In genomic region chr12:101948801-101949200, GRCm38 (mm10) we compare ENCODE assay signal across 19 mouse cellular contexts. TPM values are rescaled to one million over a fixed set of nuclear protein-coding genes. Genes with fewer than 3 reads are reported as not detected.
A peak's percentile ranks its signal among the peaks of the same experiment; 100 is the strongest.
DNase-seq lines count a peak whose midpoint lies in the region; ATAC-seq and TF ChIP-seq lines count a peak whose summit lies in the region.
"Had no signal": no experiment of that assay in that cellular context is flagged by ENCODE, and none has a peak within 500 bp of the region (broad histone marks: within the 10 kb centered on the region; RNA-seq: fewer than 3 reads in every experiment).

No protein-coding gene starts in this region.

- TF ChIP-seq POLR2A in olfactory bulb, adult 2 months (IDR thresholded peaks at IDR 0.05; ENCODE audit: insufficient read depth, low read depth, low read length): no peak

- ATAC-seq in kidney, embryonic 16.5 days (ENCODE audit: low FRiP score, low TSS enrichment): no peak
- ATAC-seq: activated CD4-positive, CD25-positive, alpha-beta regulatory T cell, adult 4 months; forebrain, embryonic 16.5 days; Patski had no signal

- DNase-seq in heart, adult 18-20 months: peak; percentile 11 to 20
- DNase-seq in heart, embryonic 10.5 days (ENCODE audit: low spot score): no peak
- peak; percentile 15 for DNase-seq in kidney, postnatal 10 days
- DNase-seq in adipocyte (ENCODE audit: low spot score): peak; percentile 54
- DNase-seq: adrenal gland, adult 8-10 months; cerebellum, adult 11 months; cerebellum, adult 9-10 months; cerebellum, postnatal 25 days; gastrocnemius, postnatal 14 days had no signal

- TF ChIP-seq CTCF in olfactory bulb, adult 2 months (IDR thresholded peaks at IDR 0.05; ENCODE audit: insufficient read depth, low read depth, low read length): no peak

- H3K9me3 ChIP-seq in heart, embryonic 10.5 days: no peaks in the 10 kb centered on the region
- no peaks in the 10 kb centered on the region for H3K9me3 ChIP-seq in kidney, embryonic 16.5 days (ENCODE audit: low read length)
- H3K9me3 ChIP-seq: embryonic facial prominence, embryonic 12.5 days; forebrain, embryonic 12.5 days; heart, embryonic 15.5 days; hindbrain, embryonic 15.5 days had no signal

- no peaks in the 10 kb centered on the region for H3K4me1 ChIP-seq in heart, embryonic 10.5 days
- no peaks in the 10 kb centered on the region for H3K4me1 ChIP-seq in kidney, embryonic 16.5 days (ENCODE audit: insufficient read depth, low read length)
- H3K4me1 ChIP-seq in olfactory bulb, adult 2 months (ENCODE audit: control insufficient read depth, insufficient read depth, low read length): peaks cover 13% of the 10 kb centered on the region
- H3K4me1 ChIP-seq: embryonic facial prominence, embryonic 12.5 days; forebrain, embryonic 12.5 days; heart, embryonic 15.5 days; hindbrain, embryonic 15.5 days had no signal

- peaks cover 31% of the 10 kb centered on the region for H3K36me3 ChIP-seq in heart, embryonic 10.5 days
- peaks cover 27% of the 10 kb centered on the region for H3K36me3 ChIP-seq in kidney, embryonic 16.5 days (ENCODE audit: insufficient read depth, low read length)

- 68% methylated on average over 4 of the region's 4 CpGs for WGBS in heart, embryonic 10.5 days
- 64% methylated on average over 4 of the region's 4 CpGs for WGBS in kidney, embryonic 16.5 days
- WGBS in olfactory bulb, adult 2 months: 52% methylated on average over 4 of the region's 4 CpGs

- H3K27ac ChIP-seq in heart, embryonic 10.5 days: no peak overlapping the region
- H3K27ac ChIP-seq in kidney, embryonic 16.5 days (ENCODE audit: low read length): no peak overlapping the region
- peak overlapping the region; percentile 85 for H3K27ac ChIP-seq in olfactory bulb, adult 2 months (ENCODE audit: insufficient read depth, low read depth, low read length)
- H3K27ac ChIP-seq: embryonic facial prominence, embryonic 12.5 days; forebrain, embryonic 12.5 days; heart, embryonic 15.5 days; hindbrain, embryonic 15.5 days had no signal

- no peaks in the 10 kb centered on the region for H3K27me3 ChIP-seq in heart, embryonic 10.5 days (ENCODE audit: insufficient read depth, poor library complexity, severe bottlenecking)
- H3K27me3 ChIP-seq in kidney, embryonic 16.5 days (ENCODE audit: insufficient read depth, low read length): no peaks in the 10 kb centered on the region
- H3K27me3 ChIP-seq: CH12.LX; embryonic facial prominence, embryonic 12.5 days; forebrain, embryonic 12.5 days; heart, embryonic 15.5 days; hindbrain, embryonic 15.5 days; Patski had no signal

- H3K9ac ChIP-seq in kidney, embryonic 16.5 days (replicated peaks; ENCODE audit: low read length): no peak overlapping the region
- H3K9ac ChIP-seq: embryonic facial prominence, embryonic 12.5 days; forebrain, embryonic 12.5 days; heart, embryonic 15.5 days; hindbrain, embryonic 15.5 days had no signal

- H3K4me2 ChIP-seq in kidney, embryonic 16.5 days (replicated peaks; ENCODE audit: low read depth, low read length): no peak overlapping the region
- H3K4me2 ChIP-seq: embryonic facial prominence, embryonic 12.5 days; forebrain, embryonic 12.5 days; heart, embryonic 15.5 days; hindbrain, embryonic 15.5 days had no signal

- no peak overlapping the region for H3K4me3 ChIP-seq in heart, embryonic 10.5 days
- H3K4me3 ChIP-seq in kidney, embryonic 16.5 days (ENCODE audit: low read length): no peak overlapping the region
- H3K4me3 ChIP-seq in olfactory bulb, adult 2 months (ENCODE audit: insufficient read depth, low read depth, low read length): no peak overlapping the region
- H3K4me3 ChIP-seq: embryonic facial prominence, embryonic 12.5 days; forebrain, embryonic 12.5 days; heart, embryonic 15.5 days; hindbrain, embryonic 15.5 days had no signal

RNA-seq across cellular contexts. Expression of gene Atxn3, which starts 9.2 kb away (rescaled TPM):
- total RNA-seq in heart, adult 18-20 months (2021): 1 to 10 TPM; 7.5 to 7.9 TPM
- polyA plus RNA-seq in heart, embryonic 10.5 days (2016; fragmentation: Nextera tagmentation; extraction: Ambion mirVana): 8.1 and 8.4 TPM in 2 replicates
- 12.5 and 14.0 TPM in 2 replicates for polyA plus RNA-seq in kidney, embryonic 16.5 days (2015; fragmentation: Nextera tagmentation; extraction: Ambion mirVana)
- polyA plus RNA-seq in olfactory bulb, adult 2 months (2012; ENCODE audit: insufficient read depth, insufficient read length, low replicate concordance, missing spikeins): not detected in 2 replicates

RNA-seq across cellular contexts. Expression of gene Cpsf2, which starts 27.0 kb away (rescaled TPM):
- 10 to 100 TPM; 12.5 to 12.7 TPM for total RNA-seq in heart, adult 18-20 months (2021)
- polyA plus RNA-seq in heart, embryonic 10.5 days (2016; fragmentation: Nextera tagmentation; extraction: Ambion mirVana): 27.5 and 29.0 TPM in 2 replicates
- 27.4 and 29.9 TPM in 2 replicates for polyA plus RNA-seq in kidney, embryonic 16.5 days (2015; fragmentation: Nextera tagmentation; extraction: Ambion mirVana)
- polyA plus RNA-seq in olfactory bulb, adult 2 months (2012; ENCODE audit: insufficient read depth, insufficient read length, low replicate concordance, missing spikeins): not detected in 2 replicates

RNA-seq across cellular contexts. Expression of gene Trip11, which starts 35.7 kb away (rescaled TPM):
- 10 to 100 TPM; 35.9 to 36.7 TPM for total RNA-seq in heart, adult 18-20 months (2021)
- 20.5 and 20.8 TPM in 2 replicates for polyA plus RNA-seq in heart, embryonic 10.5 days (2016; fragmentation: Nextera tagmentation; extraction: Ambion mirVana)
- 20.9 and 22.8 TPM in 2 replicates for polyA plus RNA-seq in kidney, embryonic 16.5 days (2015; fragmentation: Nextera tagmentation; extraction: Ambion mirVana)
- not detected in 2 replicates for polyA plus RNA-seq in olfactory bulb, adult 2 months (2012; ENCODE audit: insufficient read depth, insufficient read length, low replicate concordance, missing spikeins)

Comparison
In these comparisons a context has a peak if more than half of its experiments do, and no peak if none do; other contexts are left out.
1. RNA of gene Cpsf2, which starts 27.0 kb away (polyA plus RNA-seq): 27.5 to 29.0 TPM in heart, embryonic 10.5 days and 27.4 to 29.9 TPM in kidney, embryonic 16.5 days; not detected in olfactory bulb, adult 2 months; every median in the first group is over 10 times any median in the second.